Mouse (Mus musculus) embryo, embryonic 10 days (tissue): ENCODE data around the gene Tysnd1.

Experiments
- DNase-seq: peaks from one replicate; pipeline ENCODE4 v3.0.0-alpha.2; 2015; ENCODE audit warnings: low spot score

Gene Tysnd1

GRCm38 (mm10) chr10:61738126-61738525 is 42.8 kb downstream of the Tysnd1 start:
- no peak for DNase-seq

GRCm38 (mm10) chr10:61741306-61741705 is 46.0 kb downstream of the Tysnd1 start:
- DNase-seq: no peak

- no peak for DNase-seq
These were observed 46.6 kb downstream of the Tysnd1 start for GRCm38 (mm10) chr10:61741873-61742272.

- DNase-seq: no peak
These were observed 47.0 kb downstream of the Tysnd1 start for GRCm38 (mm10) chr10:61742336-61742735.

- peak; percentile 65 for DNase-seq
These were observed 49.8 kb downstream of the Tysnd1 start for GRCm38 (mm10) chr10:61745133-61745532.

GRCm38 (mm10) chr10:61747302-61747701 is 52.0 kb downstream of the Tysnd1 start:
- DNase-seq: no peak

GRCm38 (mm10) chr10:61750014-61750413 is 54.7 kb downstream of the Tysnd1 start:
- no peak for DNase-seq

- no peak for DNase-seq
These were observed 56.4 kb downstream of the Tysnd1 start for GRCm38 (mm10) chr10:61751534-61752219.
